Mouse (Mus musculus): ENCODE results near the gene Elmo2. TPM values are rescaled to one million over a fixed set of nuclear protein-coding genes. Genes with fewer than 3 reads are reported as not detected.
A peak's percentile ranks its signal among the peaks of the same experiment; 100 is the strongest.

The Elmo2 gene
- total RNA-seq, 2 experiments from 2014 or later, result 21.6 to 24.5 TPM

- no peak for DNase-seq (ENCODE audit: low spot score in 2 of 2)
Measured at GRCm38 (mm10) chr2:165300885-165301284, 25.4 kb downstream of the Elmo2 start.

GRCm38 (mm10) chr2:165300424-165300823 lies 25.9 kb downstream of the Elmo2 start:
- DNase-seq (ENCODE audit: low spot score in 2 of 2), result no peak

- DNase-seq (ENCODE audit: low spot score in 2 of 2), result no peak
Measured at GRCm38 (mm10) chr2:165297429-165297828, 28.9 kb downstream of the Elmo2 start.

- DNase-seq (ENCODE audit: low spot score in 2 of 2), result peak in 1 of 2 experiments; percentile 34
Measured at GRCm38 (mm10) chr2:165296571-165296970, 29.7 kb downstream of the Elmo2 start.

GRCm38 (mm10) chr2:165288315-165289031 lies 37.8 kb downstream of the Elmo2 start:
- DNase-seq (ENCODE audit: low spot score in 2 of 2), result peak; percentile 61 to 65

GRCm38 (mm10) chr2:165287202-165287984 lies 38.9 kb downstream of the Elmo2 start, which contains the start of gene Slc35c2:
Gene Slc35c2 (minus strand): TSS chr2:165287869.
- peak; percentile 92 to 93 for DNase-seq (ENCODE audit: low spot score in 2 of 2)

GRCm38 (mm10) chr2:165286361-165287201 lies 39.7 kb downstream of the Elmo2 start:
- no peak for DNase-seq (ENCODE audit: low spot score in 2 of 2)

- no peak for DNase-seq (ENCODE audit: low spot score in 2 of 2)
Measured at GRCm38 (mm10) chr2:165285621-165286020, 40.7 kb downstream of the Elmo2 start.

GRCm38 (mm10) chr2:165285034-165285433 lies 41.2 kb downstream of the Elmo2 start:
- DNase-seq (ENCODE audit: low spot score in 2 of 2), result no peak

GRCm38 (mm10) chr2:165284377-165284776 lies 41.9 kb downstream of the Elmo2 start:
- DNase-seq (ENCODE audit: low spot score in 2 of 2), result no peak

- no peak for DNase-seq (ENCODE audit: low spot score in 2 of 2)
Measured at GRCm38 (mm10) chr2:165283644-165284043, 42.6 kb downstream of the Elmo2 start.

- no peak for DNase-seq (ENCODE audit: low spot score in 2 of 2)
Measured at GRCm38 (mm10) chr2:165281779-165282311, 44.4 kb downstream of the Elmo2 start.

- no peak for DNase-seq (ENCODE audit: low spot score in 2 of 2)
Measured at GRCm38 (mm10) chr2:165279351-165279750, 46.9 kb downstream of the Elmo2 start.

GRCm38 (mm10) chr2:165277188-165277740 lies 49.0 kb downstream of the Elmo2 start:
- no peak for DNase-seq (ENCODE audit: low spot score in 2 of 2)

- peak; percentile 69 to 71 for DNase-seq (ENCODE audit: low spot score in 2 of 2)
Measured at GRCm38 (mm10) chr2:165275824-165276223, 50.5 kb downstream of the Elmo2 start.

GRCm38 (mm10) chr2:165275124-165275640 lies 51.1 kb downstream of the Elmo2 start:
- no peak for DNase-seq (ENCODE audit: low spot score in 2 of 2)

GRCm38 (mm10) chr2:165273589-165273988 lies 52.7 kb downstream of the Elmo2 start:
- DNase-seq (ENCODE audit: low spot score in 2 of 2), result no peak

GRCm38 (mm10) chr2:165271326-165271725 lies 55.0 kb downstream of the Elmo2 start:
- DNase-seq (ENCODE audit: low spot score in 2 of 2), result no peak

- DNase-seq (ENCODE audit: low spot score in 2 of 2), result no peak
Measured at GRCm38 (mm10) chr2:165270858-165271257, 55.4 kb downstream of the Elmo2 start.

- no peak for DNase-seq (ENCODE audit: low spot score in 2 of 2)
Measured at GRCm38 (mm10) chr2:165266739-165267138, 59.5 kb downstream of the Elmo2 start.

All from adrenal gland, adult 18-20 months (tissue).